Mouse (Mus musculus) stomach, embryonic 15.5 days (tissue): Measurements from ENCODE around the gene Olfr524. TPM values are rescaled to one million over a fixed set of nuclear protein-coding genes. Genes with fewer than 3 reads are reported as not detected.

Experiments used
- ATAC-seq: fragments of 200-750 bp; cut with Nextera tagmentation; 2 replicates; pipeline ENCODE4 v1.8.0; 2017; ENCODE audit warnings: low read depth, moderate number of reproducible peaks, moderate TSS enrichment; ENCODE audit not compliant: insufficient read depth, low FRiP score
- H3K27ac ChIP-seq: fragments of 300-500 bp; sonication (generic); 2 replicates; pipeline ENCODE4 v1.5.1; 2015; ENCODE audit warnings: mild to moderate bottlenecking, inconsistent platforms
- H3K27me3 ChIP-seq: fragments of 300-500 bp; sonication (generic); replicated peaks from 2 replicates; pipeline ENCODE4 v1.6.1; 2015; ENCODE audit warnings: inconsistent platforms
- H3K36me3 ChIP-seq: fragments of 300-500 bp; sonication (generic); 2 replicates; pipeline ENCODE4 v1.6.1; 2015; ENCODE audit warnings: inconsistent platforms
- H3K4me1 ChIP-seq: fragments of 300-500 bp; sonication (generic); 2 replicates; pipeline ENCODE4 v1.6.1; 2015; ENCODE audit warnings: inconsistent platforms
- H3K4me2 ChIP-seq: fragments of 300-500 bp; sonication (generic); 2 replicates; pipeline ENCODE4 v1.6.1; 2015; ENCODE audit warnings: mild to moderate bottlenecking, inconsistent platforms
- H3K4me3 ChIP-seq: fragments of 300-500 bp; sonication (generic); replicated peaks from 2 replicates; pipeline ENCODE4 v1.5.1; 2015; ENCODE audit warnings: inconsistent platforms
- H3K9ac ChIP-seq: fragments of 300-500 bp; sonication (generic); 2 replicates; pipeline ENCODE4 v1.6.1; 2015; ENCODE audit warnings: inconsistent platforms
- H3K9me3 ChIP-seq: fragments of 300-500 bp; sonication (generic); 2 replicates; pipeline ENCODE4 v1.6.1; 2016; ENCODE audit warnings: inconsistent platforms
- WGBS: fragments of 180-500 bp; shearing (Covaris S2); methylation state at CpG from one replicate; pipeline ENCODE4 v1.1.7; 2015; 5-methylcytosine and 5-hydroxymethylcytosine counted together
- polyA plus RNA-seq: library from polyadenylated mRNA; unstranded; fragments of >200 nt; fragmentation: Nextera tagmentation; extraction: Ambion mirVana; gene quantifications from 2 replicates; pipeline ENCODE4 v1.2.1, GENCODE M21; 2015

Olfr524 gene
- polyA plus RNA-seq, 1 experiment from 2014 or later, result not detected

DNA sequence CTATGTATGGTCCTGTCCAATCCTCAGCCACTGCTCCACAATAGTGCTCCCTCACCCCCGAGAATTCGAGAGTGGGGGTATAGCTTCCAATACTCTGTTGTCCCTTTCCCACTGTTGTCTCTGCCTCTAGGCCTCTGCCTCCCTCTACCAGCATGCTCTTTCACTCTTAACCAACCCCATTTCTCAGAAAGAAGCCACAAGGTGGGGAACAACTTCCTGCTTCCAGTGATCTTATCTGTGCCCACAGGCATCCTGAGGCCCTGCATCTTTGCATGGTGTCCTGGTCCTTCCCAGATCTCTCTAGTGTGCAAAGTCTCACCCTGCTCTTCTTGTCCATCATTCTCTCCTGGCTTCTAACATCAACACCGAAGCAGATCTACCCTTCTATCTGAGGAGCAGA, 1.1 kb upstream of the Olfr524 start:
- ATAC-seq, result no peak
- no peaks in the 10 kb centered on the region for H3K27me3 ChIP-seq
- 78% methylated on average over 3 of the region's 3 CpGs for WGBS

GRCm38 (mm10) chr7:140201090-140201489, 4.7 kb downstream of the Olfr524 start:
- no peak for ATAC-seq
- H3K36me3 ChIP-seq, result no peaks in the 10 kb centered on the region
- no peak overlapping the region for H3K9ac ChIP-seq
- no peaks in the 10 kb centered on the region for H3K4me1 ChIP-seq
- WGBS, result 85% methylated on average over 4 of the region's 4 CpGs
- H3K27me3 ChIP-seq, result no peaks in the 10 kb centered on the region
- H3K4me3 ChIP-seq, result no peak overlapping the region
- H3K27ac ChIP-seq, result no peak overlapping the region
- H3K9me3 ChIP-seq, result no peaks in the 10 kb centered on the region
- no peak overlapping the region for H3K4me2 ChIP-seq

More for the DNA sequence above, 1.1 kb upstream of the Olfr524 start:
- no peaks in the 10 kb centered on the region for H3K4me1 ChIP-seq
- no peaks in the 10 kb centered on the region for H3K36me3 ChIP-seq
- H3K27ac ChIP-seq, result no peak overlapping the region
- H3K9ac ChIP-seq, result no peak overlapping the region
- no peak overlapping the region for H3K4me3 ChIP-seq
- H3K4me2 ChIP-seq, result no peak overlapping the region
- H3K9me3 ChIP-seq, result no peaks in the 10 kb centered on the region

DNA sequence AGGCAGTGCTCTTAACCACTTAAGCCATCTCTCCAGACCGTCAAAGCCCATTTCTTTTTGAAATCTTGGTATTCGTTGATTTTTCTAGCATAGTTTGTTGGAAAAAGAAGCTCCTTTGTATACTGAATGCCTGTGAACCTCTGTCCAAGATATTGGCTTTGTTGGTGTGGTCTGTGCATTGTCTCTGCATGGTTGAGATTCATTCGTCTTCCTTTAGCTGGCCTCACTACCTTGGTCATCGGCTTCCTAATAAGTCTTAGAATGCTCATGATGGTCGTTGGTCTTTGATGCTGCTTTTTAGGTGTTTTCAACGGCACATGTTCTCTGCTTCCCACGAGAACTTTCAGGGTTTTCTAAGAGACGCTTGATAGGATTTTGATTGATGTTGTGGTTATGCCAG, 9.8 kb downstream of the Olfr524 start:
- 71% methylated on average over 8 of the region's 8 CpGs for WGBS
- Histone ChIP-seq H3K9ac (no peak overlapping the region), H3K9me3 (no peaks in the 10 kb centered on the region), H3K27me3 (no peaks in the 10 kb centered on the region), H3K27ac (no peak overlapping the region), H3K36me3 (no peaks in the 10 kb centered on the region), H3K4me1 (no peaks in the 10 kb centered on the region), H3K4me2 (no peak overlapping the region), H3K4me3 (no peak overlapping the region)
- ATAC-seq, result no peak

GRCm38 (mm10) chr7:140194031-140194430, 11.7 kb downstream of the Olfr524 start:
- WGBS, result 80% methylated on average over 4 of the region's 4 CpGs
- ATAC-seq, result no peak

DNA sequence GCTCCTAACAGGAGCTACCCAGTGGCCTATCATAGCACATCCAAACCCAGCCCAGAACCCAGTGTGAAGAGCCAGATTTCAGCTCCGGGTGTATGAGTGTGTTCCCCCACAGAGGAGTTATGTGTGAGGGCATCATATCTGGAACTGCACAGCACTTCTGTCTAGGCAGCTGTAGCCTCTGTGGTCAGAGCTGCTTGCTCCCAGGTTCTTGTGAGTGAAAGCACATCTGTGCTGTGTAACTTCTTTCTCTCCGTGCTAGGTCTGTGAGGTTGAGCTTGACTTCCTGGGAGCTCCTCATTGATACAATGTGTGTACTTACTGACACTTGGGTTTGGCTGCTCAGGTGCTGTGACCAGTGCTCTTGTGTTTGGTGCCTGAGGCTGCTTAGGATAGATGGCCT, 12.9 kb downstream of the Olfr524 start:
- ATAC-seq, result no peak
- 70% methylated on average over 2 of the region's 2 CpGs for WGBS
- H3K27me3 ChIP-seq, result no peaks in the 10 kb centered on the region
- no peak overlapping the region for H3K4me2 ChIP-seq
- H3K36me3 ChIP-seq, result no peaks in the 10 kb centered on the region
- H3K27ac ChIP-seq, result no peak overlapping the region
- no peak overlapping the region for H3K4me3 ChIP-seq
- H3K9me3 ChIP-seq, result no peaks in the 10 kb centered on the region
- H3K4me1 ChIP-seq, result no peaks in the 10 kb centered on the region
- H3K9ac ChIP-seq, result no peak overlapping the region

More at GRCm38 (mm10) chr7:140194031-140194430, 11.7 kb downstream of the Olfr524 start:
- H3K9ac ChIP-seq, result no peak overlapping the region
- no peaks in the 10 kb centered on the region for H3K4me1 ChIP-seq
- H3K36me3 ChIP-seq, result no peaks in the 10 kb centered on the region
- H3K27me3 ChIP-seq, result no peaks in the 10 kb centered on the region
- no peaks in the 10 kb centered on the region for H3K9me3 ChIP-seq
- no peak overlapping the region for H3K27ac ChIP-seq
- H3K4me3 ChIP-seq, result no peak overlapping the region
- H3K4me2 ChIP-seq, result no peak overlapping the region

DNA sequence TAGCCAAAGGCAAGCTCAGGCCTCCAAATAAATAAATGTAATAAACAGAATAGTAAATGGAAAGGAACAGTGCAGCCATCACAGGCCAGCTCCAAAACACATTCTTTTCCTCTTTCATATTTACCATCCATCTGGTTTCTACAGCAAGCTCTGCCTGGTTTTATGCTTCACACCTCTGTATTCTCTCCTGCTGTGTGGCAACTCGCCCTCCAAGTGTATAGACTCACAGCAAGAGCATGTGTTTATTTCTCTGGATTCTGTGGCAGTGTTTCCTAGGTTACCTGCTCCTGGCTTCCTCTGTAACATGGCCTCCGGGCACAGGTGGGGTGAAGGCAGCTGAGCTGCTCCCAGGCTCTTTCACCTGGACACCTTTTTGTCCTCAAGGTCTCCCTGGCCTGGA, 13.3 kb downstream of the Olfr524 start:
- no peaks in the 10 kb centered on the region for H3K9me3 ChIP-seq
- WGBS, result 48% methylated on average over 2 of the region's 2 CpGs
- no peak overlapping the region for H3K4me3 ChIP-seq
- no peak for ATAC-seq
- no peak overlapping the region for H3K4me2 ChIP-seq
- H3K9ac ChIP-seq, result no peak overlapping the region
- no peaks in the 10 kb centered on the region for H3K4me1 ChIP-seq
- H3K27ac ChIP-seq, result no peak overlapping the region
- no peaks in the 10 kb centered on the region for H3K27me3 ChIP-seq
- no peaks in the 10 kb centered on the region for H3K36me3 ChIP-seq

GRCm38 (mm10) chr7:140190435-140190834, 15.3 kb downstream of the Olfr524 start:
- Histone ChIP-seq H3K9me3 (no peaks in the 10 kb centered on the region), H3K27ac (no peak overlapping the region), H3K36me3 (no peaks in the 10 kb centered on the region), H3K27me3 (no peaks in the 10 kb centered on the region), H3K9ac (no peak overlapping the region), H3K4me1 (no peaks in the 10 kb centered on the region), H3K4me3 (no peak overlapping the region), H3K4me2 (no peak overlapping the region)
- WGBS, result 86% methylated on average over 1 of the region's 1 CpGs
- no peak for ATAC-seq

DNA sequence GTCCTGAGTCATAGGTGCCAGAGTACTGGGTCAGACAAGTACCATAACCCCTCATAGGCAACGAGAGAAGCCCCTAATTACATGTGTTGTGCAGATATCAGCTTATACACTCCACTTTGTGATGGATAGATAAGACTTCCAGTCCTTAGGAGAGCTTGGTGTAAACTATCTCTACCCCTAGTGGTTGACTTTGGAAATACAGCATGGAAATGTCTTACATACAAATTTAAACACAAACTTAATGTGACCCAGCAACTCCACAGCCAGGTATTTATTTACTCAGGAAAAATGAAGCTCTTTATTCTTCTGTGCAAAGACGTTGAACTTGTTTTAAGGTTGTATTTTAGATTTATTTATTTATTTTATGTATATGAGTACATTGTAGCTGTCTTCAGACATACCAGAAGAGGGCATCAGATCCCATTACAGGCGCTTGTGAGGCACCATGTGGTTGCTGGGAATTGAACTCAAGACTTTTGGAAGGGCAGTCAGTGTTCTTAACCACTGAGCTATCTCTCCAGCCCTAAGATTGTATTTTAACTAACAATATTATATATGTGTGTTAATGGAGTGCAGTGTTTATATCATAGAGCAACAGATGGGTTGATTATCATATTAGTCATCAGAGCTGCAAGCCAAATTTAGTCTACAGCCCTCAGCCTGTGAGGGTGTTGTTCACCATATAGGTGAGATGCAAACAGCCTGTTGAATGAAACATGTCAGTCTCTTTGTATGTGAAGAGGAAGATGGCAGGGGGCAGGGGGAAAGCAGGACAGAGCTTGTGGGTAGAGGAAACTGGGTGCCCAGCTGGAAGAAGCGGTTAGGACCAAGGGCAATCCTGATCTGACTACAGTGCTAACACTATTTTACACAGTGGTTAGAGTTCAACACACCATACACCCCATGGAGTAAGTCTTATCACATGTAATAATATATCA, 17.1 kb downstream of the Olfr524 start:
- H3K9me3 ChIP-seq, result no peaks in the 10 kb centered on the region
- 58% methylated on average over 4 of the region's 4 CpGs for WGBS

GRCm38 (mm10) chr7:140187721-140188390, 17.9 kb downstream of the Olfr524 start:
- Histone ChIP-seq H3K4me3 (no peak overlapping the region), H3K9ac (no peak overlapping the region), H3K27me3 (no peaks in the 10 kb centered on the region), H3K9me3 (no peaks in the 10 kb centered on the region), H3K4me2 (no peak overlapping the region), H3K36me3 (no peaks in the 10 kb centered on the region), H3K4me1 (no peaks in the 10 kb centered on the region), H3K27ac (no peak overlapping the region)
- ATAC-seq, result no peak
- 77% methylated on average over 7 of the region's 7 CpGs for WGBS

More for the DNA sequence above, 17.1 kb downstream of the Olfr524 start:
- no peak for ATAC-seq
- Histone ChIP-seq H3K36me3 (no peaks in the 10 kb centered on the region), H3K9ac (no peak overlapping the region), H3K4me2 (no peak overlapping the region), H3K4me1 (no peaks in the 10 kb centered on the region), H3K4me3 (no peak overlapping the region), H3K27me3 (no peaks in the 10 kb centered on the region), H3K27ac (no peak overlapping the region)

DNA sequence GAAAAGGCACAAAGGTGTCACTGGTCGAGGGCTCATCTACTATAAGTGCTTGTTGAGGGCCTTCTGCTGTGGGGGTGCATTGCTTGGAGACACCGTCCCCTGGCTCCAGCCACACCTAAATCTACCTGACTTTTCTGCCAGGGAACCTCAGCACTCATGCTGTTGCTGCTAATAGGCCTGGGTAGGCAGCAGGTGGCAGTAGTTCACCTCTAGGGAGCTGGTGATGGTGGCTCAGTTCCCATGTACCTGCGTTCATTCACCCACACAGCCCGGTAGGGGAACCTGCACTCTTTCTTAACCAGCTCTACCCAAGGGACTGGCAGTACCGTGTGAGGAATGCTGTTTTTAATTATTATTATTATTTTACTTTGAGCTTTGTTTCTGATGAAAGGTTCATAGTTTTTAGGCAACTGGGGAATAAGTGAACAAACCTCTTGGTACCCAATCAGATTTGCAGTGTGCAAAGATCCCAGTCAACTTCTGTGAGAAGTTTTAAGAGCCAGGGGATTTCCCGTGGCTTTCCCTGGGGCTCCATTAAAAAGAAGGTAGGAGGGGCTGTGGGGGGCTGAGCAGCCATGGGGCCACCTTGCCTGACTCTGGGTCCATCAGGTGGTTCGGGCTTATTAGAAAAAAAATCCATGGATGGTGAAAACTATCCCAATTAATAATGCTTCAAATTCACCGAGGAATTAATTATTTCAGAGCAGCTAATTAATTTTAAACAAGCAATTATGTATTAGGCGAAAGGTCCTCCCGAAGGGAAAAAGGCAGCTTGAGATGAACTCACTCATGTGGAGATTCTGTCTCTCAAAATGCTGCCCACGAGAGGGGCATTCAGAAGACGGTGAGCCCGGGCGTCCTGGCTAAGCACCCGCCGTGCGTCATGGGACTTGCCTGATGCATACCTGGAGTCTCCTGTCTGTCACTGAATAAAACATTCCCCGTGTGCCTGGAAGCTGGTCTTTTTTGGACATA, 18.8 kb downstream of the Olfr524 start:
- no peaks in the 10 kb centered on the region for H3K36me3 ChIP-seq
- H3K4me2 ChIP-seq, result no peak overlapping the region
- H3K4me1 ChIP-seq, result no peaks in the 10 kb centered on the region
- no peak overlapping the region for H3K27ac ChIP-seq
- no peak overlapping the region for H3K4me3 ChIP-seq
- H3K9ac ChIP-seq, result no peak overlapping the region
- 61% methylated on average over 18 of the region's 18 CpGs for WGBS
- H3K9me3 ChIP-seq, result no peaks in the 10 kb centered on the region
- ATAC-seq, result no peak
- no peaks in the 10 kb centered on the region for H3K27me3 ChIP-seq

- H3K27me3 ChIP-seq, result no peaks in the 10 kb centered on the region
- no peaks in the 10 kb centered on the region for H3K4me1 ChIP-seq
- no peak overlapping the region for H3K9ac ChIP-seq
- no peak overlapping the region for H3K4me2 ChIP-seq
- no peak overlapping the region for H3K4me3 ChIP-seq
- H3K9me3 ChIP-seq, result no peaks in the 10 kb centered on the region
- H3K36me3 ChIP-seq, result no peaks in the 10 kb centered on the region
- ATAC-seq, result no peak
- H3K27ac ChIP-seq, result no peak overlapping the region
- 80% methylated on average over 4 of the region's 4 CpGs for WGBS
Observed at GRCm38 (mm10) chr7:140184206-140184605, 21.6 kb downstream of the Olfr524 start.
